9 mouse cellular contexts compared by ENCODE assay signal in the genomic region with DNA sequence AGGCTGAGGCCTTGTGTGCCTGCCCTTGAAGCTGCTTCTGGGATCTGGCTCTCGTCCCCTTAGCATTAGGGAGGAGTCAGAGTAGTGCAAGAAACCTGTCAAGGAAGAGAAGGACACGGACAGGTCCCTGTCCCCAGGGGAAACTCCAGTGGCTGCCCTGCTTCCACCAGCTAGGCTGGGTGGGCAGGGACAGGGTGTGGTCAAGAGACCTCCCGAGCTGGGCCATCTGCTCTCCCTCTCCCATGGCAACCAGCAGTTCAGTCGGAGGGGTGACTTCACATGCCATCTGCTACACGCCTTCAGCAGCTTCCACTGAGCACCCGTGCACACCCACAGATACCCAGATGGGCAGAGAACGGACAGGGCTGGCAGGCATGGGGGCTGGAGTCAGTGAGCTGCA. TPM values are rescaled to one million over a fixed set of nuclear protein-coding genes. Genes with fewer than 3 reads are reported as not detected.
DNase-seq lines count a peak whose midpoint lies in the region; ATAC-seq lines count a peak whose summit lies in the region.
"Had no signal": no experiment of that assay in that cellular context is flagged by ENCODE, and none has a peak within 500 bp of the region (broad histone marks: within the 10 kb centered on the region; RNA-seq: fewer than 3 reads in every experiment).

No protein-coding gene starts in this region.

- WGBS in heart, embryonic 12.5 days, result 38% methylated on average over 7 of the region's 7 CpGs
- 44% methylated on average over 7 of the region's 7 CpGs for WGBS in embryonic facial prominence, embryonic 12.5 days
- WGBS in intestine, embryonic 16.5 days, result 36% methylated on average over 7 of the region's 7 CpGs
- 23% methylated on average over 7 of the region's 7 CpGs for WGBS in midbrain, embryonic 15.5 days

- no peaks in the 10 kb centered on the region for H3K9me3 ChIP-seq in heart, embryonic 12.5 days (replicated peaks)
- no peaks in the 10 kb centered on the region for H3K9me3 ChIP-seq in embryonic facial prominence, embryonic 12.5 days
- no peaks in the 10 kb centered on the region for H3K9me3 ChIP-seq in intestine, embryonic 16.5 days (ENCODE audit: control insufficient read depth, low read length)
- H3K9me3 ChIP-seq in midbrain, embryonic 15.5 days, result no peaks in the 10 kb centered on the region
- H3K9me3 ChIP-seq: liver, embryonic 13.5 days had no signal

- H3K36me3 ChIP-seq in heart, embryonic 12.5 days, result peaks cover 11% of the 10 kb centered on the region
- H3K36me3 ChIP-seq in embryonic facial prominence, embryonic 12.5 days, result no peaks in the 10 kb centered on the region
- H3K36me3 ChIP-seq in intestine, embryonic 16.5 days (ENCODE audit: control insufficient read depth, insufficient read depth, low read length), result no peaks in the 10 kb centered on the region
- H3K36me3 ChIP-seq in midbrain, embryonic 15.5 days (replicated peaks), result no peaks in the 10 kb centered on the region
- H3K36me3 ChIP-seq: liver, embryonic 13.5 days had no signal

- peaks cover 86% of the 10 kb centered on the region for H3K4me1 ChIP-seq in heart, embryonic 12.5 days (replicated peaks)
- H3K4me1 ChIP-seq in brown adipose tissue, adult 24 weeks (ENCODE audit: control insufficient read depth, insufficient read depth, insufficient read length, low read length), result peaks cover 61% of the 10 kb centered on the region
- H3K4me1 ChIP-seq in embryonic facial prominence, embryonic 12.5 days, result peaks cover 77% of the 10 kb centered on the region
- H3K4me1 ChIP-seq in intestine, embryonic 16.5 days (ENCODE audit: control insufficient read depth, insufficient read depth, low read length), result peaks cover 80% of the 10 kb centered on the region
- H3K4me1 ChIP-seq in midbrain, embryonic 15.5 days, result peaks cover 89% of the 10 kb centered on the region

- ATAC-seq in heart, embryonic 12.5 days (ENCODE audit: insufficient number of reproducible peaks, low FRiP score), result no peak
- no peak for ATAC-seq in embryonic facial prominence, embryonic 12.5 days (ENCODE audit: insufficient number of reproducible peaks, insufficient read depth, low FRiP score, low TSS enrichment)
- no peak for ATAC-seq in intestine, embryonic 16.5 days
- ATAC-seq in midbrain, embryonic 15.5 days (replicated peaks), result no peak

- DNase-seq in heart, adult 8-10 months (ENCODE audit: low spot score), result no peak
- DNase-seq in thymus, postnatal 10 days (ENCODE audit: low spot score in 2 of 2), result no peak
- no peak for DNase-seq in spleen, adult 18-20 months
- DNase-seq: liver, embryonic 13.5 days had no signal

- H3K9ac ChIP-seq in heart, embryonic 12.5 days, result peak overlapping the region; percentile 51
- H3K9ac ChIP-seq in embryonic facial prominence, embryonic 12.5 days, result no peak overlapping the region
- H3K9ac ChIP-seq in intestine, embryonic 16.5 days (ENCODE audit: low read depth, low read length), result peak overlapping the region; percentile 43
- H3K9ac ChIP-seq in midbrain, embryonic 15.5 days, result 0 out of 2 replicates have a peak overlapping the region, but pooled peaks have one; percentile 26
- H3K9ac ChIP-seq: liver, embryonic 13.5 days had no signal

- no peak overlapping the region for H3K4me3 ChIP-seq in heart, embryonic 12.5 days
- H3K4me3 ChIP-seq in brown adipose tissue, adult 24 weeks (ENCODE audit: insufficient read depth, low read depth, low read length), result no peak overlapping the region
- no peak overlapping the region for H3K4me3 ChIP-seq in embryonic facial prominence, embryonic 12.5 days
- H3K4me3 ChIP-seq in intestine, embryonic 16.5 days (ENCODE audit: low read length), result no peak overlapping the region
- H3K4me3 ChIP-seq in midbrain, embryonic 15.5 days, result no peak overlapping the region
- H3K4me3 ChIP-seq: liver, embryonic 13.5 days had no signal

- H3K27me3 ChIP-seq in heart, embryonic 12.5 days (replicated peaks), result no peaks in the 10 kb centered on the region
- H3K27me3 ChIP-seq in embryonic facial prominence, embryonic 12.5 days, result no peaks in the 10 kb centered on the region
- H3K27me3 ChIP-seq in intestine, embryonic 16.5 days (replicated peaks; ENCODE audit: control insufficient read depth, insufficient read depth, low read length), result no peaks in the 10 kb centered on the region
- H3K27me3 ChIP-seq in midbrain, embryonic 15.5 days (replicated peaks), result no peaks in the 10 kb centered on the region

- H3K4me2 ChIP-seq in heart, embryonic 12.5 days, result 0 out of 2 replicates have a peak overlapping the region, but pooled peaks have one; percentile 39
- H3K4me2 ChIP-seq in embryonic facial prominence, embryonic 12.5 days (replicated peaks), result no peak overlapping the region
- no peak overlapping the region for H3K4me2 ChIP-seq in intestine, embryonic 16.5 days (ENCODE audit: low read depth, low read length)
- no peak overlapping the region for H3K4me2 ChIP-seq in midbrain, embryonic 15.5 days
- H3K4me2 ChIP-seq: liver, embryonic 13.5 days had no signal

- H3K27ac ChIP-seq in heart, embryonic 12.5 days (ENCODE audit: poor library complexity, severe bottlenecking), result peak overlapping the region; percentile 93
- H3K27ac ChIP-seq in brown adipose tissue, adult 24 weeks (replicated peaks; ENCODE audit: low read depth, low read length), result peak overlapping the region; percentile 93
- peak overlapping the region; percentile 42 for H3K27ac ChIP-seq in embryonic facial prominence, embryonic 12.5 days
- H3K27ac ChIP-seq in intestine, embryonic 16.5 days (ENCODE audit: low read length), result peak overlapping the region; percentile 66
- peak overlapping the region; percentile 24; the same call in 1 of the 2 replicates for H3K27ac ChIP-seq in midbrain, embryonic 15.5 days
- H3K27ac ChIP-seq: liver, embryonic 13.5 days had no signal

RNA-seq across cellular contexts. Expression of a gene that starts 7.3 kb away (rescaled TPM):
- polyA plus RNA-seq in heart, embryonic 12.5 days (2016; fragmentation: Nextera tagmentation; extraction: Ambion mirVana), result 46.4 and 47.2 TPM in 2 replicates
- total RNA-seq in heart, adult 8-10 months (2022), result 10 to 100 TPM; 18.5 to 21.8 (median 19.5) TPM
- 6.5 and 8.7 TPM in 2 replicates for polyA plus RNA-seq in brown adipose tissue, adult 24 weeks (2012; ENCODE audit: insufficient read depth, insufficient read length, missing spikeins)
- polyA plus RNA-seq in embryonic facial prominence, embryonic 12.5 days (2016; fragmentation: Nextera tagmentation; extraction: Ambion mirVana), result 40.0 and 41.1 TPM in 2 replicates
- polyA plus RNA-seq in intestine, embryonic 16.5 days (2015; fragmentation: Nextera tagmentation; extraction: Ambion mirVana), result 44.6 and 48.5 TPM in 2 replicates
- polyA plus RNA-seq in midbrain, embryonic 15.5 days (2015; fragmentation: Nextera tagmentation; extraction: Ambion mirVana), result 51.9 and 55.8 TPM in 2 replicates

RNA-seq across cellular contexts. Expression of a gene that starts 45.5 kb away (rescaled TPM):
- not detected in 2 replicates for polyA plus RNA-seq in heart, embryonic 12.5 days (2016; fragmentation: Nextera tagmentation; extraction: Ambion mirVana)
- total RNA-seq in heart, adult 8-10 months (2022), result not detected
- polyA plus RNA-seq in brown adipose tissue, adult 24 weeks (2012; ENCODE audit: insufficient read depth, insufficient read length, missing spikeins), result not detected in 2 replicates
- not detected in 2 replicates for polyA plus RNA-seq in embryonic facial prominence, embryonic 12.5 days (2016; fragmentation: Nextera tagmentation; extraction: Ambion mirVana)
- polyA plus RNA-seq in intestine, embryonic 16.5 days (2015; fragmentation: Nextera tagmentation; extraction: Ambion mirVana), result 1,904 and 2,500 TPM in 2 replicates
- 2.5 TPM in 1 of 2 replicates, not detected in the other for polyA plus RNA-seq in midbrain, embryonic 15.5 days (2015; fragmentation: Nextera tagmentation; extraction: Ambion mirVana)

Comparison
In these comparisons a context has a peak if more than half of its experiments do, and no peak if none do; other contexts are left out.
1. H3K27ac ChIP-seq: peak in every context shown above with its lines; median percentile 93 in heart, embryonic 12.5 days; 93 in brown adipose tissue, adult 24 weeks; 66 in intestine, embryonic 16.5 days; 42 in embryonic facial prominence, embryonic 12.5 days; 24 in midbrain, embryonic 15.5 days.
2. RNA of a gene that starts 45.5 kb away (polyA plus RNA-seq): 1,904 to 2,500 TPM in intestine, embryonic 16.5 days; 2.5 TPM in midbrain, embryonic 15.5 days, not detected in heart, embryonic 12.5 days, not detected in brown adipose tissue, adult 24 weeks and not detected in embryonic facial prominence, embryonic 12.5 days; every median in the first group is over 100 times any median in the second.